Mouse (Mus musculus): ENCODE data around the gene Adgrb2.

Adgrb2 gene

DNA sequence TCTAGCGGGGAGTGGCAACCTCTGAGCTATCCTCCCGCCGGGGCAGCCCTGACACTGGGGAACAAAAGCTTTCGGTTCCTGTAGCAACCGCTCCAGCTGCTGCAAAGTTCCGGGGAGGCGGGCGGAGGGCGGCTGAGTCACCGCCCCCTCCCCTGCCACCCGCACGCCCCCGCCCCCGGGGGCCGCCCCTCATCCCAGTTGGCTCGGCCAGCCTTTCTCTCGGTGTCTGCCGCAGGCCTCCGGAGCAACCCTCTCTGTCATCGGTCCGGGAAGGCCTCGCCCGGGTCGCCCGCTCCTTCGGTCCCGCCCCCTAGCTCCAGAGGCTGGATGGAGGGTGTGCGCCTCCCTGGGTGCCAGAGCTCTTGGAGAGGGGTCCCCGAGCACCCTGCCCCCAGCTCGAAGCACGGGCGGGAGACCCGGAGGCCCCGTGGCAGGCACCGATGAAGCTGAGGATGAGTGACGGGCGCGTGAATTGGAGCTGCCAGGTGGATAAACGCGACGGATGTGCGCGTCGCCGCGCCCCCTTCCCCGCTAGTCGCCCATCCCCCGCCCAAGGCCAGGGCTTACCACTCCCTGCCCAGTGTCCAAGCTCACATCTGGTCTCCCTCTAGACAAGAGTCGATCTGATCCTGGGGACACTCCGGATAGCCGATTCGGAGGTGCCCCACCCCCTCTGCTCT, 3.3 kb downstream of the Adgrb2 start:
- in situ Hi-C loops (cut with MboI, MseI): no loop called here

DNA sequence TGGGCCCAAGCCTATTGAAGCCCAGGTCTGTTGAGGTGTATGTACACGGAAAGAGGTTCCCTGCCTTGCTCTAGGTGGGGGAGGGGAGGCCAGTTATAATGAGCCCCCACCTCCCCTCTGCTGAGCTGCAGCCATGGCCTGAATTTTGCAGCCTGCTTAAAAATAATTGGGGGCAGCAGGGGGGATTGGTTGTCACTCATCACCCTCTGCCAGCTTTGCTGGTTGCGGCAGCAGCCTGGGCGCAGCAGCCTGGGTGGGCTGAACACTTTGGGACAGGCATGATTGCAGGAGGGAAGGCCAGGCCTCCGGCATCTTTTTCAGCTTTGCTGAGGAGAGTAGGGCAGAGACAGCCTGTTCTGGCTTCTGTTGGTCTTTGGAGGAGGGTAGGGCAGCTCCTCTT, 5.3 kb downstream of the Adgrb2 start:
- in situ Hi-C loops (cut with MboI, MseI): no loop called here

DNA sequence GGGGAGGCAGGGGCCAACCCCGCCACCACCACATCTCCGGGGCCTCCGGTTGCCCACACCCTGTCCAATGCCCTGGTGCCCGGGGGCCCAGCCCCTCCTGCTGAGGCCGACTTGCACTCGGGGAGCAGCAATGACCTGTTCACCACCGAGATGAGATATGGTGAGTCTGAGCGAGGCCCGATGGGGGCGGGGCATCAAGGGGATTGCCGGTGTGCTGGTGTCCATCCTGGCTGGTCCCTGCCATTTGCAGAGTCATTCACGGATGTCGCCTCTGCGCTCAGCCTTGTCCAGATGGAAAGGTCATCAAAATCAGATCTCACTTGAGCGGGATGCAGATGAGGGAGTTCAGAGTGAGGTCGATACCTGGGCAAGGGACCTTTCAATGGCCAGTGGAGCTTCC, 8.1 kb downstream of the Adgrb2 start:
- in situ Hi-C loops (cut with MboI, MseI): no loop called here

DNA sequence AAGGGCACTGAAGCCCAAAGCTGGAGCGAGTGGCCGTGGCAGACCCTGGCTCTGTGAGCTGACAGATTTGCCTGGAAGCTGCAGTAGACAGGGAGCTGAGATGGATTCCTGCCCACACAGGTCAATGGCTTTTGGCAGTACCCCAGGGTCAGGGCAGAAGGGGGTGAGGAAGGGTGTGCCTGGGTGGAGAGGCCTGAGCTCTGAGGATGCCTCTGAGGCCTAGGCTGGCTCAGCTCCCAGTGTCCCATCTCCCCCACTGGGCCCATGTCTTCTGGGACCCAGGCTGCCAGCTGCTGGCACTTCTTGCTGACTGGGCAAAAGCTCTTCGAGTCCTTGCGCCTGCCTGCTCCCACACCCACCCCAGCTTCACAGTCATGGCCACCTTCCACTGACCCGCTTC, 8.5 kb downstream of the Adgrb2 start:
- in situ Hi-C loops (cut with MboI, MseI): no loop called here

DNA sequence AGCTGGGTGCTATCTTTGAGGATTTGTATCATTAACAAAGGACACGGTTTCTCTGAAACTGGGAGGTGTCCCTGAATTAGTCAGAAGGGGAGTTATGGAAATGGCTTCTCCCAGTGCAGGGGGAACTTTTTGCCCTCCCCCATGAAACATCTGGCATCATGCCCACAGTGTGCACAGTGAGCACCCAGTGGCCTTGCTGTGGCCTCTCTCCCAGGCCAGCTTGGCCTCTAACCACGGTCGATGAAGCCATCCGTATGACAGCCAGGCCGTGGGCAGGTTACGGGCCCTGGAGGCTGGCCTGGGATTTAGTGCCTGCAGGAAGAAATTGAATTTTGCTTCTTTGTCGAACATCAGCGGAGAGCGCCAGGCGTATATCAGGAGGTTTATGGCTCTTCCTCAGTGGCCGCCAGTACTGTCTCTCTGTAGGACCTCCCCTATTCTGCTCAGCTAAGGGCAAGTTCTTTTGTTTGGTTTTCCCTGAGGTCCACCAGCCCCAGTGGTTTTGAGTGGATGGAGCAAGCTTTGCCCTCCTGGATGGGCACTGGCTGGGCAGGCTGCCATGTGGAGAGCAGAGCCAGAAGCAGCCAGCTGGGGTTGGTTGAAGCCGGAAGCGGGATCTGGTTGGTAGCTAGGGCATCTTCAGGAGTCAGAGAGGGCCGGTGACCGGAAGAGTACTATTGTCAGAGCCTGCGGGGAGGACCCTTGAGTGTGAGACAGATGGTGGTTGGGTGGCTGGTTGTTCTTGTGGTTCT, 9.4 kb downstream of the Adgrb2 start:
- in situ Hi-C loops (cut with MboI, MseI): no loop called here

DNA sequence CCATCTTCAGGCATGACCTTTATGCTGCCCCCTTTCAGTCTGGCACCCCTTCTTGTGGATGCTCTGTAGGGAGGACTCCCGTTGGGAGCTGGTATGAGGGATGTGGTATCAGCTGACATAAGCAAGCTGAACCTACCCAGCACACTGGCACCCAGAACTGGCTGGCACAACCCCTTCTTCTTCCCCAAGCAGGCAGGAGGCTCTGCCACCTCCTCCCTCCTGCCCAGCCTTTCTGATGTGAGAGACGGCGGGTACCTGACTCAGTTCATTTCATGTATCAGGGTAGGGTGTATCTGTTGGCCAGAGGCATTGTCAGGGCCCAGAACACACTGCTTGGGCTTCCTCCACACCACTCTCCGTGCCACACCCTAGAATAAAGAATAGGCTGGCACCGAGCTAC, 10.1 kb downstream of the Adgrb2 start:
- in situ Hi-C loops (cut with MboI, MseI): no loop called here

DNA sequence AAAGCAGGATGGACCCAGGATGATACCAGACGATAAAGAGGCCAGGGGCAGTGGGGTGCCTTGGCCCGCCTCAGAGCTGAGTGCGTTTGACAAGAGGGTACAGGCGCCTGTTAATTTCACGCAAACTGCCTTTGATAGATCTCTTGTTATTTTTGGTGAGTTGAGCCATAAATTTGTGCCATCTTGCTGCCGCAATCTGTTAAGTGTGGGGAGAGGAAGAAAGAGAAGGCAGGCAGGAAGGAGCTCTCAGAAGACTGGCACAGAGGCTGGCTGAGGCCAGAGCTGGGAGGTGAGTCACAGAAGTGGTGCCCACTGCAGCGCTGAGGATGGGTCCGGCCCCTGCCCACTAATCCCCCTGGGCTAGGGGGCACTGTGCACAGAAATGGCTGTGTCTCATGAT, 10.6 kb downstream of the Adgrb2 start:
- in situ Hi-C loops (cut with MboI, MseI): no loop called here

DNA sequence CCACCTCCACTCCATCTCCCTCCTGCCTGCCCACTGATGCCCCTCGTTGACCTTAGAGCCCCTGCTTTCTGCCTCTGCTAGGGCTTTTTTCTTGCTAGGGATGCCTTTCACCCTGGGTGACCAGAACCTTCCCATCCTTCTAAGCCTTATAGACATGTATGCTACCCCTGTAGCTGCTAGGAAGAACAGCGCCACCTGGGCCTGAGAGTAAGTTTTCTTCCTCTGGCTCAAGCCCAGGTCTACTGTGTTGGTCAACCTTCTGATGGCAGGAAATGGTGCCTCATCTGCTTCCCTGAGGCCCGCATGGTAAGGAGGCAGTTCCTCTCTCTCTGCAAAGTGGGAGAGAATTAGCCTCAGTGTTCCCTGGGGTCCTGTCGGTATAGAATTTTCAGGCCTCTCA, 11.3 kb downstream of the Adgrb2 start:
- in situ Hi-C loops (cut with MboI, MseI): no loop called here

DNA sequence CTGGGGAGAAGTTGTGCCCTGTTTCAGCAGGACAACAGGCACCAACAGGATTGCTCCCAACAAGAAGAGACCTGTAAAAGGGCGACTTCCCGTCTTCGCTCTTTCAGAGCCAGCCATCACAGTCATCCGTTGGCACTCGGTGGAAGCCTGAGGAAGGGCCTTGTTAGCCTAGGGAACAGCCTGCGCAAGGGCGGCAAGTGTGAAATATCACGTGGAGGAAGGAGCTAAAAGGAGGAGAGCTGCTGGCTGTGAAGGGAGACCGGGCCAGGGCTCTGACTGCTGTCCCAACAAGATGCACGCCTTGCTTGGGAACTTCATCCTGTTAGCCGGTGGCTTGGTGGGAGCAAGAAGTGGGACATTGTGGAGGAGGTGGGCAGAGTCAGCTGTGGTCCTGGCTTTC, 13.5 kb downstream of the Adgrb2 start:
- in situ Hi-C loops (cut with MboI, MseI): no loop called here

DNA sequence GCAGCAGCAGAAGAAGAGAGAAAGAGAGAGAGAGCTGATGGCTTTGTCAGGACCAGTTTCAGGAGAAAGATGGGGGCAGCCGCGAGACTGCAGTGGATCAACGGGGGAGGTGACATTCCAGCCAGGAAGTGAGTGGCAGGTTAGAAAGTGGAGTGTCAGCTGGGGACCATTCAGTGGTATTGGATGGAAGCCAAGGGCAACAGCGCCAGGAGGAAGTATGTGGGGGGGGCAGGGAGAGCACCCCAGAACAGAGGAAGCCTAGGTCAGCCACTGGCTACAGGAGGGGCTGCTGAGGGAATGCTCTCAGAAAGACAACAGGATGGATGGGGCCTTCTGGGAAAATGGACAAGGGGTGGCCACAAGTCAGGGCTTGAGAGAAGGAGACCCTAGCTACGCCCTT, 17.0 kb downstream of the Adgrb2 start:
- in situ Hi-C loops (cut with MboI, MseI): no loop called here

DNA sequence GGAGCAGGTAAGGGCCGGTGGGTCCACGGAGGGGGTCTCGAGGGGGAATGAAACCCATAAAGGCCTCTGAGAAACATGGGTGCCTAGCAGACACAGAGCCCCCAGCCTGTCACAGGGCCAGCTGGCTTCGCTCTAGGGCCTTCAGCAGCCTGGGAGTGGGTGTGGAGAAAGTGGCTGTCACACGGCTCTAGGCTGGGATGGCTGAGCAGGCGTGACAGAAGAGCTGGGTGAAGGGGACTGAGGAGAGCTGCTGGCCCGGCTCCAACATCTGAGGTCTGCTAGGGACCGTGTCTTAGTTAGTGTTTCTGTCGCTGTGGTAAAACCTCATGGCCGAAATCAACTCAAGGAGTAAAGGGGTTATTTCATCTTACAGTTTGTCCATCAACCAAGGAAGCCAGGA, 17.5 kb downstream of the Adgrb2 start:
- in situ Hi-C loops (cut with MboI, MseI): no loop called here

DNA sequence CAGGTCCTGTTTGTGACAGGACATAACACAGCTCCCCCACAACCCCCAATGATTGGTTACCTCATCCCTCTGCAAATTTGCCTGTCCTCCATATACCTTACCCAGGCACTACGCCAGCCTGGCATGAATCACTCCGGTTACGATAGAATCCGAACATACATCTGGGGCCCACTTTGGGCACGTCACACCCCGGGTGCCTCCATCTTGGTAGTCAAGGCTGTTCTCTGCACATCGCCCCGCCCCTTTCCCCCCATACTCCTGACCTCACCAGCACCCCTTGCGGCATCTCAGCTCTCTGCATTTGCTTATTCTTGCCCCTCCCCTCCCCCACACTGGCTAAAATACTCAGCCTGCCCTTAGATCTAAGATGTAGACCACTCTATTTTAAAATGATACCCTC, 20.9 kb downstream of the Adgrb2 start:
- in situ Hi-C loops (cut with MboI, MseI): no loop called here

DNA sequence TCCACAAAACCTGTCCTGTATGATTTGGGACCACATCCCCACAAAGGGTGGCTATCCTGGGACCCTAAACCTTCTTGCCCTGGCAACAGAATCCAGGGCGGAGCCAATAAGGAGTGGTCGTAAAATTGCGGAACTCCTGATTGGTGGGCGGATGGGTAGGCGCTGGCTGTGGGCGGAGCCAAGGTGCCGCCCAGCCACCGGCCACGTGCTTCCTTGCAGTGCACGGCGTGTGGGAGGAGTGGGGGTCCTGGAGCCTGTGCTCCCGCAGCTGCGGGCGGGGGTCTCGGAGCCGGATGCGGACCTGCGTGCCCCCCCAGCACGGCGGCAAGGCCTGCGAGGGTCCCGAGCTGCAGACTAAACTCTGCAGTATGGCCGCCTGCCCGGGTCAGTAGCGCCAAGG, 21.9 kb downstream of the Adgrb2 start:
- in situ Hi-C loops (cut with MboI, MseI): no loop called here

DNA sequence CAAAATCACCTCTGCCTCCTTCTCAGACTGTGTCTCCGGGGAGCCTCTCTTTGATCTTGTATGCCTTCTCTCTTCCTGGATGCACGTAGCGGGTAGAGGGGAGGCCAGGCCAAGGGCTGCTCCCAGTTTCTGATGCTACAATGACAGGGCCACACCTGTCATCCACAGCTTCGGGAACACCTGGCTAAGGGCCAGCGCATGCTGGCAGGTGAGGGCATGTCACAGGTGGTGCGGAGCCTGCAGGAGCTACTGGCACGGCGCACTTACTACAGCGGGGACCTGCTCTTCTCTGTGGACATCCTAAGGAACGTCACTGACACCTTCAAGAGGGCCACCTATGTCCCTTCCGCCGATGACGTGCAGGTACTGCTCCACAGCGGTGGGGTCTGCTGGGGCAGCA, 24.4 kb downstream of the Adgrb2 start:
- in situ Hi-C loops (cut with MboI, MseI): no loop called here

DNA sequence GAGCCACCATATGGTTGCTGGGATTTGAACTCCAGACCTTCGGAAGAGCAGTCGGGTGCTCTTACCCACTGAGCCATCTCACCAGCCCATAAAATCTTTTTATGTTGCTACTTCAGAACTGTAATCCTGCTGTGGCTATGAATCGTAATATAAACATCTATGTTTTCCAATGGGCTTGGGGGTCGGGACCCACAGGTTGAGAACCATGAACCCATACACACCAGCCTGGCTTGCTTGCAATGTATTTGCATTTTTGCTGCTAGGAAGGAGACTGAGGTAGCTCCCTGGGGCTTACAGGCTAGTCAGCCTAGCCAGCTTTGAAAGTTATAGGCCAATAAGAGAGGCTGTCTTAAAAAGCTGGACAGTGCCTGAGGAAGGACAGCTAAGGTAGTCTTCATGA, 26.1 kb downstream of the Adgrb2 start:
- in situ Hi-C loops (cut with MboI, MseI): no loop called here

DNA sequence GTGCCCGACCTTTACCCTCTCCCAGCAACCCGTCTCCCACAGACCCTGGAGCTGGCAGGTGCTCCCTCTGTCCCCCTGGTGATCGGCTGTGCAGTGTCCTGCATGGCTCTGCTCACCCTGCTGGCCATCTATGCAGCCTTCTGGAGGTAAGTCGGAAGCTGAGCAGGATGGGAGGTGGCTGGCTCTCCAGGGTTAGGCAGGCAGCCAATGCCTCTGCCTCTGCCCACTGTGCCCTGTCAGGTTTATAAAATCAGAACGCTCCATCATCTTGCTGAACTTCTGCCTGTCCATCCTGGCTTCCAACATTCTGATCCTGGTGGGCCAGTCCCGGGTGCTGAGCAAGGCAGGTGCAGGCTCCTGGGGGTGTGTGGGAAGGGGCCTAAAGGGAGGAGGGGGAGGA, 27.6 kb downstream of the Adgrb2 start:
- in situ Hi-C loops (cut with MboI, MseI): no loop called here

DNA sequence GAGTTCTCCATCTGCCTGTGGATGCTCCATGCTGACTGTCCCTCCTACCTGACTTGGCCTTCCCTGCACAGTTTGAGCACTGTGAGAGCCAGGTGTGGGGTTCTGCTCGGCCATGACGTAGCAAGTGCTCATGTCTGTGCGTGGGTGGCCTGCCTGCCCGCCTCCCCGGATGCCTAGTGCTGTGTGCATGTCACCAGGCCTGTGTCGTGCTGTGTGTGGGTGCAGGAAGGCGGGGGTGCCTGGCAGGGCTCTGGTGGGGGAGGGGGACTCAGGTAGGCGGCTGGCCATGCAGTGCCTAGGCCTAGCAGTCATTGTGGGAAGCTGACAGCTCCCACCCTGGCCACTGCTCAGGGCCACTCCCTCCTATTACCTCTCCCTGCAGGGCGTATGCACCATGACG, 28.4 kb downstream of the Adgrb2 start:
- in situ Hi-C loops (cut with MboI, MseI): no loop called here

DNA sequence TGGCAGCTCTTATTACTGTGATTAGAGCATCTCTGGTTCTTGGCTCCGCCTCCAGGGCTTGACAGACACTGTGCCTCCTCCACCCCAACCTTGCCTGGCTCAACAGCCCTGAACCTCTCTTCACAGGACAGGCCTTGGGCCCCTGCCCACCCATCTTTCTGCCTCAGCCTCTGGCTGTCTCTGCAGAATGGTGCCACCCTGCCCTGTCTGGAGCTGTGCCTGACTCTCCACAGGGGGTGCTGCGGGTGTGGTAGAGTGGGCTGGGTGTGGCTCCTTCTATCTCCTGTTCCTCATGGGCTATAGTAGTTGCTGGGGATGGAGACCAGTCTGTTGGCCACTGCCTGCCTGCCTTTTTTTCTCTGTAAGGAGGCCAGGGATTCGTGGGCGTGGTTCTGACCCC, 31.3 kb downstream of the Adgrb2 start:
- in situ Hi-C loops (cut with MboI, MseI): no loop called here

DNA sequence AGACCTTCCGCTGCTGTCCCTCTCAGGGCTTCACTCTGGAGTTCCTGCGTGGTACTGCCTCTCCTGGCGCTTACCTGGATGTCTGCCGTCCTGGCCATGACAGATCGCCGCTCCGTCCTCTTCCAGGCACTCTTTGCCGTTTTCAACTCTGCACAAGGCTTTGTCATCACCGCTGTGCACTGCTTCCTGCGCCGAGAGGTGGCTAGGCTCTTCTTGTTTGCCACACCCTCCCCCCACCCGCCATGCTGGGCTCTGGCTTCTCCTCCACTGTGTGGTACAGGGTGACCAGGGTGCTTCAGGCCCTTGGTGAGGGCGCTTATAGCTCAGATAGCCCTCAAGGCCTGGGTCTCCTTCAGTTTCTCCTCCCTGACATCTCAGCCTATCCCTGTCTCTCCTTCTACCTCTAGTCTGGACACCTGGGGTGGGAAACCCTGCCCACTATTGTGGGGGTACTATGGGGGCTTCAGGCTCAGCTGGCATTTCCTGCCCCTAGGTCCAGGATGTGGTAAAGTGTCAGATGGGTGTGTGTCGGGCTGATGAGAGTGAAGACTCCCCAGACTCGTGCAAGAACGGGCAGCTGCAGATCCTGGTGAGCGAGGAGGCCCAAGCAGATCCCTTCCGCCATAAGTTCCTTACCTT, 32.5 kb downstream of the Adgrb2 start:
- in situ Hi-C loops (cut with MboI, MseI): no loop called here

DNA sequence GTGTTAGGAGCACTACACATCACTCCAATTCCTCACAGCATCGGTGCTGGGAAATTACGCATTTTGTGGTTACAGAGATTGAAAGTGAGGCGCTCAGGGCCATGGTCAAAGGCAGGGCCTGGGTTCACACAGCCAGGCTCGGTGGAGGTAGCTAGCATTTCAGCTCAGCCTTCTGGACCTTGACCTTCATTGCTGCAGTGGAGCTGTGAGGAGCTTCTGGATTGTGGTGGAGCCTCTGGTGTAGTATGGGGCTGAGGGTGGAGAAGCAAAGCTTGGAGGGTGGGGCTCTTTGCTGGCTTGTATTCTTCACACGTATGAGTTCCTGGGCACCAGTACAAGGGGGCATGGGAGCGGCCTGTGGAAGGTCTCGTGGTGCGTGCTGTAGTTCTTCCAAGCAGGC, 38.3 kb downstream of the Adgrb2 start:
- in situ Hi-C loops (cut with MboI, MseI): no loop called here

DNA sequence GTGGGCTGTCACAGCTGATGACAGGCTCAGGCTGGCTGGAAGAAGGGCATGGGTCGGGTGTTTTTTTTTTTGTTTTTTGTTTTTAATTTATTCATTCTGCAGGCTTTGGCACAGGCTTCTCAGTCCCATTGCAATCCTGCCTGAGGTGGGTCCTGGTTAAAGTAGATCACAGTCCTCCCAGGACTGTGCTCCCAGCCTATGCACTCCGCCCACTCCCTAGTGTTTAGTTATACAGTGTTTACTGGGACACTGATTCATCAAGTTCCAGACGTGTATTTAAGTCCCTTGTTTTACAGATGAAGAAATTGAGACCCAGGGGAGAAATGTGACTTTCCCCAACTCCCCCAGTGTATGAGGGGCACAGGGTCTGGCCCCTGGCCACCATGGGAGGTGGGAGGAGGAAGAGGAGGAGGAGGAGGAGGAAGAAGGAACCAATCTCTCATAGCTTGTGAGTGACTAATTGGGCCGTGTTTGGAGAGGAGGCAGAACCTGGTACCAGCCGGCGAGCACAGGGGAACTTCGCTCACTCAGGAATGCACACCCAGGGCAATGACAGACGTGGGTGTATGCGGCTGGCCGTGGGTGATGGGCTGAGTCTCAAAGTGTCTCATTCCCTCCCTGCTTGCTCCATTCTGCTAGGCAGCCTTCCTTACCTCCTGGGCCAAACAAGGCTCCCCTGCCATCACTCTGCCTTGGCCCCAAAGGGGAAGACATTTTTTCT, 39.0 kb downstream of the Adgrb2 start:
- in situ Hi-C loops (cut with MboI, MseI): no loop called here

DNA sequence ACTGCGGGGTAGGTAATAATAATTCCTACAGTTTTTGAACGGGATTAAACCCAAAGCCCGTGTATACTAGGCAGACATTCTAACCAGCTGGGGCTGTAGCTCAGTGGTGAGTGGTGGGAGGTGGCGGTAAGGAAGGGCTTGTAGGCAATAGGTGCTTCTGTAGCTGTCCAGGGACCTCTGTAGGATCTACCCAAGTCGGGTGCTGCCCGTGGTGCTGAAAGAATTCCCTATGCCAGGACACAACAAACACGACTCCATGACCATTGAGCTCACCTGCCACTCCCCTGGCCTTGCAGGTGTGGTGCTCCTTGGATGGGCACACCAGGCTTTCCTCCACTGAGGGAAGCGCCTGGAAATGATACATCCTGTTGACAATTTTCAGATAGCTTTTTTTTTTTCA, 40.9 kb downstream of the Adgrb2 start:
- in situ Hi-C loops (cut with MboI, MseI): no loop called here

DNA sequence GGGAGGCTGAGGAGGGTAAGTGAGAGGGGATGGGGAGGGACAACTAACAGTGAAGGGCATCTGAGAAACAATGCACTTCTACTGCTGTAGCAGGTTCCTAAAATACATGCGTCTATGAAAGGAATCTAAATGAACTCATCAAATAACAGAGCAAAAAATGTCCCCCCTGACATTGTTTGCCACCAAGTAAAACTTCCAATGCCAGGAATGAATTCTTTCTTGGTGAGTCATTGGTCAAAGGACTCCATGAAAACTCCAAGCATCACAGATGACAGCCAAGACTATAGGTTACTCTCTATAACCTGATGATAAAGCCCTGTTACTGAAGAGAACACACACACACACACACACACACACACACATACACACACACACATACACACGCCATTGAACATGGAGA, 46.5 kb downstream of the Adgrb2 start:
- in situ Hi-C loops (cut with MboI, MseI): no loop called here
